Mouse (Mus musculus): Measurements from ENCODE around the gene Ntn1.
A peak's percentile ranks its signal among the peaks of the same experiment; 100 is the strongest.

The Ntn1 gene

GRCm38 (mm10) chr11:68400727-68401219 is at the start of gene Ntn1:
Gene Ntn1 (minus strand): TSS chr11:68400823.
- DNase-seq (ENCODE audit: low spot score in 2 of 2): no peak

GRCm38 (mm10) chr11:68448356-68448755 is 47.7 kb upstream of the Ntn1 start:
- DNase-seq (ENCODE audit: low spot score in 2 of 2): no peak

DNA sequence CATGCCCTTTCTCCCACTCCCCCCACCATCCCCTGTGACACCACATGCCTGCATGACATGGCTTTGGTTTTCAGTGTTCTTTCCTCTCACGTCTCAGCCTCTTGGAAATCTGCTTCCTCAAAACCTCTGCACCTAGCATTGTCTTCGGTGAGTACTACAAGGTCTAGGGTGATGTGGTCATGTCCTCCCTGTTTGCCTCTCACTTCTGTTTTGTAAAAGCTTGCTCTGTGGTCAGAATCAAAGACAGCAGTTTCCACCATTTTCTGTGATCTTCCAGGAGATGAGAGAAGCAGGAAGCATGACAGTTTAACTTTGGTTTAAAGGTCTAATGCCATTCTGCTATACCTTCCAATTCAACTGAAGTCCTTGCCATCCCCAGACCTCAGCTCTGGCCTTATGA is 46.6 kb upstream of the Ntn1 start:
- DNase-seq (ENCODE audit: low spot score in 2 of 2): no peak

DNA sequence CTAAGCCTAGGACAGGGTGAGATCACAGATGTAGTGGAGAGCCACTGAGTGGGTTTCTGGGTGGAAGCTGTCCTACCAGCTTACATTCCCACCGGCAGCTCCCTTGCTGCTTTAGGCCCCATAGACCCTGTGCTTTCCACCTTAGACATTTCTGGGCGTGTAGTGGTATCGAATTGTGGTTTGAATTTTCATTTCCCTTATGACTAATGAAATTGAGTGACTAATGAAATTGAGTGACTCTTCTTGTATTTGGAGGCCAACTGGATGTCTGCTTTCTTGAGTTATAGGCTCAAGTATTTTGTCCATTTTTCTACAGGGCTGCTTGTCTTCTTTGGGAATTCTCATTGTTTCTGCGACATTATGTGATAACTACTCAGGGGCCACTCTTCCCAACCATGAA is 45.9 kb upstream of the Ntn1 start:
- DNase-seq (ENCODE audit: low spot score in 2 of 2): no peak

GRCm38 (mm10) chr11:68445901-68446300 is 45.3 kb upstream of the Ntn1 start:
- DNase-seq (ENCODE audit: low spot score in 2 of 2): no peak

DNA sequence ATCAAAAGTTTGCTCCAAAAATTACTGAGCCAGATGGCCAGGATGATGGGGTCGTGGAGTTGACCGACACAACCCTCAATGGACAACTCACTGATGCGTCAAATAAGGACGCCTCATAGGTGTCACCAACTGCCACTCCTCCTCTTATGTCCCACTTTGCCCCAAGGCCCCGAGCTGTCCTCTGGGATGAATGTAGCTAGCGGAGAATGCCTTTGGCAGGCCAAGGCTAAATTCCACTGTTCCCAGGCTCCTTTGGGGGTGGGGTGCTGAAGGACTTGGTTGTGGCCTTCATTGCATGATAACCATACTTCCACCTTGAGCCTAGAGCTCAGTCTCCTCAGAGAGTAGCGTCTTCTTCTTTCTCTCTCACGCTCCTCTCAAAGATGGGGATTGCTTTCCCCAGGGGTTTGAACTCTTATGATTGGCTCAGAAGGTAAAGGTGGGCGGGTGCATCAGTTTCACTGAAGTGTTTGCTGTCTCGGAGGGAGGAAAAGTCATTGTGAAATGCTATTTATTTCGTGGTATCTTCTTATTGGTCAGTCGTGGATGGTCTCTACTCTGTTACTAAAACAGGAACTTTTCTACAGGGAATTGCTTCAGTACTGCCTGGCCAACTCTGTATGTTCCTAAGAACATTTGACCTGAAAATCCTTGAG is 42.5 kb upstream of the Ntn1 start:
- DNase-seq (ENCODE audit: low spot score in 2 of 2): no peak

DNA sequence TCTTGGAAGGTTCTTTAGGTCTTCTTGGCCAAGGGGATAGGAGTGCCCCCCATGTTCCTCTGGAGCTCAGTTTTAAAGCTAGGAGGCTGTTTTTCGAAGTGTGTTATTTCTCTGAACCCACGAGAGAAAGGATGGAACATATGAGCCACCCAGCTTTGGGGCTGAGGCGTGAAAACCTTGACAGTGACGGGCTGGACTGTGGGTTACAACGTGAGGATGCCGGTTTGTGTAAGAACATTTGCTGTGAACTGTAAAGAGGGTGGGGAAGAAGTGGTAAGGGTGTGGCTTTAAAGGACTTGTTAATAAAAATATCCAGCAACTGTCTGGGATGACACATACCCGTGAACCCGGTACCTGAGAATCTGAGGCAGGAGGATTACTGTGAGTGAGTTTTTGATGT is 41.7 kb upstream of the Ntn1 start:
- DNase-seq (ENCODE audit: low spot score in 2 of 2): no peak

DNA sequence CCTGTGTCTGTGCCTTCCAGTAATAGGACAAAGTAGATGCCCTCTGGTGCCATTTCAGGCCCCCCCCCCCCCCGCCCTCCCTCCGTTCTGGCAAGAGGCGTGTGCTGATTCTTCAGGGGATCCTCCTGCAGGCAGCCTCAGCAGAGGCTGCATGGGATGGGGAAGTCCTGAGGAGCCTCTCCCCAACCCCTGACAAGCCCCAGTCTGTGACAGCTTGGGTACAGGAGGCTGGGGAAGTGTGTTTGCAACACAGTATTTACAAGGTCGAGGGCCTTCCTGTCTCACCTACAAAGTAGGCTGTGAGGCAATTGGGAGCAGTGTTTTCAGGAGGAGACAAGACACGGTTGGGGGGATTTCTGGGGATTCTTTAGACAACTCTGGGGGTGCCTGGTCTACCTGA is 40.3 kb upstream of the Ntn1 start:
- no peak for DNase-seq (ENCODE audit: low spot score in 2 of 2)

DNA sequence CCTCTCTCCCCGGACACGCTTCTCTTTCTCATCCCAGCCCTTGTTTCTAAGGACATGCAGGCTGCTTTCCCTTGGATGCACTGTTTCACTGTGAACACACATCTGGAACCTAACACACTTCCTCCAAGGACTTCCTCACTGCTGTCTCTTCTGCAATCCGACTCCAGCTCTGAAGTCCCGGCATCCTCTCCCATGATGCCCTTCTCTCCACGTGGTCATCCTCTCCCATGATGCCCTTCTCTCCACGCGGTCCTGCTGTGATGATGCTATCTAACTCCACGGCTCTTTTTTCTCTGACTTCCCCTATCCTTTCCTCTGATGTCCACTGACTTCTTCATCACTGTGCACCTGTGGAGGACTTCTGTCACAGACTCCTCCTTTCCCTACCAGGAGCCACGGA is 39.5 kb upstream of the Ntn1 start:
- no peak for DNase-seq (ENCODE audit: low spot score in 2 of 2)

DNA sequence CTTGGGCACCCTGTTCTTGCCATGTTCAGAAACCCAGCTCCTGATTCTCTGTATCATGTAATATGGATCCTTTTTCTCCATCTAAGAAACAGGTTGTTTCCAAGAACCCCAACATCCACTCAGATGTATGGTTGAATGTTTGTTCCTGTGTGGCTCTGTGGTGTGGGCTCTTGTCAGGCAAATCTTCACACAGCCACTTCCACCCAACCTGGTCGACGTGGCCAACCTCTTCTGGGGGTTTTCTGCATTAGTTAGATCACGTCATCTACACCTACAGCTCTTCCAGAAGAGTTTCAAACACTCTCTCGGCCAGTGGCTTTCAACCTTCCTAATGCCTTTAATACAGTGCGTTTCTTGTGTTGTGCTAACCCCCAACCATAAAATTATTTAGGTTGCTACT is 35.8 kb upstream of the Ntn1 start:
- DNase-seq (ENCODE audit: low spot score in 2 of 2): no peak

GRCm38 (mm10) chr11:68435601-68436000 is 35.0 kb upstream of the Ntn1 start:
- DNase-seq (ENCODE audit: low spot score in 2 of 2): no peak

DNA sequence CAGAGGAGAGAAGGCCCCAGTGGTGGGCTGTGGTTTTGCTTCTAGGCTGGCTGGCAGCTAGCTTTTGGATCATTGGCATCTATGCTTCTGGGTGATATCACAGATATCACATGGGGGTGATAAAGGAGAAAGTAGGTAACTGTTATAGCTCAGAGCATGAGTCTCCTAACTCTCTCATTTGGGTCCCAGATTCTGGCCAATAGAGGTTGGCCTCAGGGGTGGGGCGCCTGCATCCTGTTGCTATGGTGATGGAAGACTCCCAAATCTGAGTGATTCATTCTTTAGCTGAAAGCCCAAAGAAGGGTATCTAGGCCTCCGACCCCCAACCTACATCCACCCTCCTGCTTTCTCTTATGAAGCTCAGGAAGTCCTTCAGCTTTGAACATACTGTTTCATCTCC is 34.1 kb upstream of the Ntn1 start:
- no peak for DNase-seq (ENCODE audit: low spot score in 2 of 2)

- no peak for DNase-seq (ENCODE audit: low spot score in 2 of 2)
These were observed 32.9 kb upstream of the Ntn1 start for GRCm38 (mm10) chr11:68433534-68433933.

- DNase-seq (ENCODE audit: low spot score in 2 of 2): no peak
These were observed 31.9 kb upstream of the Ntn1 start for GRCm38 (mm10) chr11:68432361-68433021.

- DNase-seq (ENCODE audit: low spot score in 2 of 2): peak; percentile 25 to 52
These were observed 31.2 kb upstream of the Ntn1 start, which contains the start of gene Pik3r5 for GRCm38 (mm10) chr11:68431699-68432360. Gene Pik3r5 (plus strand): TSS chr11:68432121.

DNA sequence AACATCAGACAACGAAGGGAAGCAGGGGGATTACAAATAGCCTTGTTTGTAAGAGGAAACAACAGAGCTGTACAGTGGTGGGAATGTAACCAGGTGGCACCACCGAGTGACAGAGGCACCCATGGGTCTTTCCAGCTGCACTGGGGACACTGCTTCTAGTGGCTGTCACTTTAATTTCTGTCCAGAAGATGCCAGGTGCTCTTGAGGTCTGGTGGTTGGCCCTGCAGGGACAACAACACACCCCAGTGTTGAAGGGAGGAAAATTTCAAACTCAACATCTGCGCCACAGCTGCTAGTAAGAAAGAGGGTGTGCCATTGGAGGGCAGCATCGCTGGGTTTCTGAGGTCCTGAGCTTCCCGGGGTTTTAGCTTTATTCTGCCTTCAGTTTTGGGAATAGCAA is 30.0 kb upstream of the Ntn1 start:
- DNase-seq (ENCODE audit: low spot score in 2 of 2): no peak

DNA sequence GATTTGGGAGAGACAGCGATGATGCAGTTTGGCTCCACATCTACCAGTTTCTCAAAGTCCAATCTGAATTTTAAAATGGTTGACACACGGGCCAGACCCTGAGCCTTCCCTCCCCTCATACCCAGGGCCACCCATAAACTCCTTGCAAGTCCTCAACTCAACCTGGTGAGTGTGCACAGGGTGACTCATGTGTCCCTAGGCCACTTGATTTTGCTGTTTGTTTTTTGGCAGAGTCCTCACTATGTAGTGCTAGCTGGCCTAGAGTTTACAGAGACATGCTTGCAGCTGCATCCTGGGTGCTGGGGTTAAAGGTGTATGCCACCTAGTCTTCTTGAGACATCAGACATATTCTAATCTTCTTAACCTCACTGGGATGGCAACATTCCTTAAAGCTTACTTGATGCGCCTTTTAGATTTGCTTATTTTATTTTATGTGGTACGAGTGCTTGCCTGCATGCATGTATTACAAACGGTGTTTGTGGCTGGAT is 26.5 kb upstream of the Ntn1 start:
- DNase-seq (ENCODE audit: low spot score in 2 of 2): no peak

DNA sequence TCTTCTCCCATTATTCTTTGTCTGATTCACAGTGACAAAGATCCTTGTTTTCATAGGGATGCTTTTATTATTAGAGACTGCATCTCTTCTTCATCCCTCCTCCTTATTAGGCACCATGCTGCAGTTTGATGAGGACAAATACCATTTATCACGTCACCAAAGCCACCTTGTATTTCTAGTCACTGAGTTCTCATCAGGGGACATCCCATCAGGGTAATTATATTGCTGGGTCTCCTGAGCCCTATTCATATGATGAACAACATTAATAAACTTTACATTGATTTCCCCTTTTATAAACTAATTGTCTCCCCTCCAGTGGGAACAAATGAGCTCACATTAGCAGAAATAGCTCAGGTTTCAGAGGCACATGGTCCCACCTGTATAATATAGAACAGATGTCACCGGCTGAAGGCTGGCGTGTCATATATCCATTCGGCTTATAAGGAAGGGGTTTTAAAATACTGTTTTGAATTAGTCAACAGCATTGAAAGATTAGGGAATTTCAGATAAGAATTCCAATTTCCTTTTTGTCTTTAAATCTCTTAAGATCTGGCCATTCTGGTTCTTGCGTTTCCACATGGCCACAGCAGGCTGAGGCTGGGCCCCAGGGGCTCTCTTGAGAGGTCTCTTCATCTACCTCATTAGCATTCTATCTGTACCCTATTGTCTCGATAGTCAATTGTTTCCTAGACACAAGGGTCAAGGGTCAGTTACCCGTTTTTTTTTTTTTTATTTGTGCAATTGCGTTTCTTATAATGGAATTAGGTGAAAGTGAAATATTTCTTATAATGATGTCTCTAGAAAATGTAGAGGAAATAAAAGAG is 25.1 kb upstream of the Ntn1 start:
- DNase-seq (ENCODE audit: low spot score in 2 of 2): no peak

DNA sequence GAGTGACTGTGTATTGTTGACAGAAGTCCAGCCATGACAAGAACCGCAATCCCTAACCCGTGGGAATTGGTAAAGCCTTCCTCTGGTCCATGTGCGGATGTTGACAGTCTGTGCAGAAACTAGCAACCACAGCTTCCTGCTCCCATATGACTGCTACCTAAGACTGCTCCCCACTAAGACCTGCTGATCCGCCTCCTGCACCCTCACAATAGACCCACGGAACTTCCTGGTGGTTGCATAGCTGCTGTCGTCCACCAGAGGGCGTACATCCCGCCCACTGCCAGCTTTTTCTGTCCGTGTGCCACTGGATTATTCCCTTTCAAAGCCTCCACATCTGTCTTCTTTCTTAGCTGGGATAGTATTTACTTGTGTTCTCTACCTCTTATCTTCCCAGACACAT is 17.2 kb upstream of the Ntn1 start:
- peak in 1 of 2 experiments; percentile 37 for DNase-seq (ENCODE audit: low spot score in 2 of 2)

DNA sequence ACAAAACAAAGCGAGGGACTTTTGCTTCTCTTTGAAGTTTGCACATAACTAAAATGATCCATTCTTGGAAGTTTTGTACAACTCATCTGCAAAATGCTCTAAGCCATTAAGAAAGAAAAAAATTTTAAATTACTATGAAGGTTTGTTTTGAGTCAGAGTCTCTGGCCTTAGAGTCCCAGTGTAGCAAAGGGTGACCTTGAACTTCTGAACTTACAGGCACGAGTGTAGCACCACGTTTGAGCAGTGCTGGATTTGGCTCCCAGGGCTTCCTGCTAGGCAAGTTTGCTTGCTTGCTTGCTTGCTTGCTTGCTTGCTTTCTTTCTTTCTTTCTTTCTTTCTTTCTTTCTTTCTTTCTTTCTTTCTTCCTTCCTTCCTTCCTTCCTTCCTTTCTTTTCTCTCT is 16.4 kb upstream of the Ntn1 start:
- no peak for DNase-seq (ENCODE audit: low spot score in 2 of 2)

- peak; percentile 27 to 67 for DNase-seq (ENCODE audit: low spot score in 2 of 2)
These were observed 7.5 kb upstream of the Ntn1 start for GRCm38 (mm10) chr11:68408127-68408526.
